Mouse (Mus musculus): ENCODE data around the gene Mgme1.

- TF ChIP-seq CTCF (conservative IDR thresholded peaks at IDR 0.05; ENCODE audit: low read length) (no peak), NANOG (IDR thresholded peaks at IDR 0.05; ENCODE audit: borderline replicate concordance, low read length) (no peak), POU5F1 (IDR thresholded peaks at IDR 0.05; ENCODE audit: borderline replicate concordance, low read length) (no peak)
These were observed 6.4 kb downstream of the Mgme1 start for GRCm38 (mm10) chr2:144276885-144277284.

Measured in E14TG2a.4 (cell line).